Mouse (Mus musculus) adrenal gland, postnatal 14 days (tissue): ENCODE measurements around the gene Rad9a. TPM values are rescaled to one million over a fixed set of nuclear protein-coding genes. Genes with fewer than 3 reads are reported as not detected.
"Not testable (repeated sequence)": the region's sequence is repeated elsewhere in the genome, so short reads cannot be mapped to it uniquely, and the experiment has no call there.

Experiments used
- DNase-seq: peaks from one replicate; pipeline ENCODE4 v3.0.0; 2021; ENCODE audit warnings: mixed read lengths
- long read RNA-seq, 2 experiments: library from polyadenylated mRNA; stranded (forward); transcript quantifications; one replicate each; pipeline ENCODE4 v2.0.0; 2021
- total RNA-seq: library from RNA; stranded (reverse); gene quantifications from 2 replicates; pipeline ENCODE4 v1.2.3, GENCODE M21; 2021

The Rad9a gene
- total RNA-seq = 8.2 and 10.7 TPM in 2 replicates
- long read RNA-seq, experiment 1, transcript Rad9a-201 (11 exons, 2,081 nt) = major isoform, 10 of 13 reads
- long read RNA-seq, experiment 1, partial matches to known transcripts = 1 of 13 reads
- long read RNA-seq, experiment 1, other reads (novel, unspliced or antisense) = 2 of 13 reads
- long read RNA-seq, experiment 2, partial matches to known transcripts = 1 of 4 reads
- long read RNA-seq, experiment 2, other reads (novel, unspliced or antisense) = 0 of 4 reads

DNA sequence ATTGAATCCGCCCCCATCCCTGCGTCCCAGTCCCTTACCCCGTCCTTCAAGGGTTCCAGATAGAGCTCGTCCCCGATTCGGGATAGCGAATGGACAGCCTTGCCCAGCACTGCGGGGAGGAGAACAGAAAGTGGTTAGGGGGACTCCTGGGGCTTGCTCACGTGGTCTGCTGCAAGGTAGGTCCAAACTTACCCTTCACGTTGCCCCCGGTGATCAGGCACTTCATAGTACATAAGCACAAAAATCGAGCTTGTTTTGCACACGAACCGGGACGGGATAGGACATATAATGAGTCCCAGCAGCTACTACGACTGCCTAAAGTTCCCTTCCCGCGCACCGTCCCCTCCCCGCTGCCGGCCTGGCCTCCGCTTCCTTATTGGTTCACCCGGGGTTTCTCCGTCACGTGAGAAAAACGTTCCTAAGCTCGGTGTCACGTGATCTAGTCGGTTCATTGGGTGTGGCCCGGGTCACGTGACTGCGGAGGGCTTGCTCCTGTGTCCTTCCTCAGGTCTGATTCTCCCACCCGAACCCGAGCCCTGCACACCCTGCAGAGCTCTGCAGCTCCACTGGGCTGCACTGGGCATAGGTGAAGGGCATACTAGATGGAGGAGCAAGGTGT is at the start of gene Rad9a:
TSS of gene Rad9a (minus strand) at position 372 of the 619 bp plus-strand sequence.
- peak; percentile 98 for DNase-seq

DNA sequence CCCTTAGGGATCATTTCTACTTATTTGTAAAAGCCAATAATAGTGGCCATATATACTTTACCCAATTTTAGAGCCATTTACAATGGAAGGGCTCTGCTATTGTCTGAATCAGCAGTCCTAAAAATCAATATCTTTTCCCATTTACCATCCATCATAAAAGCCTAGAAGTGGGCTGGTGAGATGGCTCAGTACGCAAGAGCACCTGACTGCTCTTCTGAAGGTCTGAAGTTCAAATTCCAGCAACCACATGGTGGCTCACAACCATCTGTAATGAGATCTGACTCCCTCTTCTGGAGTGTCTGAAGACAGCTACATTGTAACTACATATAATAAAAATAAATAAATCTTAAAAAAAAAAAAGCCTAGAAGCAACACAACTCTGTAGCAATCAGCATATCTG is 47.2 kb upstream of the Rad9a start:
- not testable (repeated sequence) for DNase-seq

DNA sequence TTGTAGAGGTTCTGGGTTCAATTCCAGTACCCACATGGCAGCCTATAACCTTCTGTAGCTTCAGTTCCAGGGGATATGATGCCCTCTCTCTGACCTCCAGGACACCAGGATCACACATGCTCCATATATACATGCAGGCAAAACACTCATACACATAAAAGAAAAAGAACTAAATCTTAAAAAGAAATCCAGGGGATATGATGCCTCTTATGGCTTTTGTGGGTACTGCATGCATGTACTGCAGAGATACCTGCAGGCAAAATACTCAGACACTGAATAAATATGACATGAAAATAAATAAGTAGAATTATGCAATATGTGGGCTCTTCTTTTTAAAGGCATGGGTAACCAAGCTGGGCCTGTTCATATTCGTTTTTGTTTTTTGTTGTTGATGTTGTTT is 45.5 kb upstream of the Rad9a start:
- DNase-seq = no peak

DNA sequence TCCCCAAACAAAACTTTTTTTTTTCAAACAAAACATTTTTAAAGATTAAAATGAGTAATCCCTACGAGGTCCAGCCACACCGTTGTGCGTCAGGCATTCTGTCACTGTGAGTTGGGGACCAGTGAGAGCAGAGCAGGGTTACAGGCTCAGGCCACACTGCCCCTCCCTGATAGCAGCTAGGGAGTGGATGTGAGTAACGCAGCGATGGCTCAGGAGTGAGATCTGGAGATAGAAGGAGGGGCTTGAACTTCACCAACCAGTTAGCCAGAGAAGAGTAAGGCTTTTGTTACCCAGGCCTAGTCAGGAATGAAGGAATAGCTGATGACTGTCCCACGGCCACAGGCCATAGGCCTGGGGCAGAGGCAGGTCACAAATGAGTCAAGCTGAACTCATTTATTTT is 43.3 kb upstream of the Rad9a start:
- no peak for DNase-seq

DNA sequence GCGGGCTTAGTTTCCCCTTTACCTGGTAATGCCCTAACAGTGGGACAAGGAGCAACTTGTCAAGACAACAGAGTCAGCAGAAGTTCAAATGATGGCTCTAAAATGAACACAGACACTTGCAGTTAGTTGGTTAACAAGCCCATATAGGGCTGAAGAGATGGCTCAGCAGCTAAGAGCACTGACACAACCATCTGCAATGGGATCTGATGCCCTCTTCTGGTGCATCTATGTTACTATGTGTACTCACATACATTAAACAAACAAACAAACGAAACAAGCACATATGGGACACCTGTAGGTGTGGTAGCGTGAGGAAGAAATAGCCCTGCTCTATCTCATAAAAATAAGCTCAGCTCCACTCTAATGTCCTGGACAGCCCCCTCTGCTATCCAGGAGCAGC is 41.0 kb upstream of the Rad9a start:
- DNase-seq = no peak

DNA sequence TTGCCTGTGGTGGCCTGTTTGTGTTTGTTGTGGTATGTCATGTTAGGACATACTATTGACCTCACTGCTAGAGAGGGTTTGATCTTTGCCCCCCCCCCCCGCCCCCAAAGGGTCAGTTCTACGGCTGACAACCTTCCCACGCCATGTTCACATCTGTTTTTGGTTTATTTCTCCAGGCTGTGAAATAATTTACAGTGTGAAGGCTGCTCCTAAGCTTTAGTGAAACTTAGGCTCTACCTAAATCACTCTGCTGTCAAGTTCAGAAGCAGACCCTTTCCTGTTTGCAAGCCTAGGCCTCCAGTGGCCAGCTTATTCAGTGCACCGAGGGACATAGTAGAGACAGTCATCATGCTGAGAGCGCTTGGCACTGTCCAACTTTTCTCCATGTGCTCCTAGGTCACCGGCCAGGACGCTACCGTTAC is 38.8 kb upstream of the Rad9a start:
- DNase-seq = no peak

DNA sequence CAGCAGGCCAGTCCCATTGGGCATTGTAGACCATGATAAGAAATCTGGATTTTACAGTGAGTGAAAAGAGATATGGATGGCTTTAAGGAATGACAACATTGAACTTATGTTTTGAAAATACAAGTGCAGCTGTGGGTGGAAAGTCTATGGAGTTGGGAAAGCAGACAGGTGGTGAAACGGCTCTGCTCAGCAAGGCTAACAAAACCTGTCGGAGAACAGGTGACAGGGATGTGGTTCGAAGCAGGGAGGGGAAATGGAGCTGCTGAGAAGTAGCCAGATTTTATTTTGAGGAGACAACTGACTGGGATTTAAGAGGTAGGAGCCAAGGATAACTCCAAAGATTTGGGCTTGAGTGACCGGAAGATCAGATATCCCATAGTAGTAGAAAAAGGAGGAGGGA is 33.1 kb upstream of the Rad9a start:
- no peak for DNase-seq

DNA sequence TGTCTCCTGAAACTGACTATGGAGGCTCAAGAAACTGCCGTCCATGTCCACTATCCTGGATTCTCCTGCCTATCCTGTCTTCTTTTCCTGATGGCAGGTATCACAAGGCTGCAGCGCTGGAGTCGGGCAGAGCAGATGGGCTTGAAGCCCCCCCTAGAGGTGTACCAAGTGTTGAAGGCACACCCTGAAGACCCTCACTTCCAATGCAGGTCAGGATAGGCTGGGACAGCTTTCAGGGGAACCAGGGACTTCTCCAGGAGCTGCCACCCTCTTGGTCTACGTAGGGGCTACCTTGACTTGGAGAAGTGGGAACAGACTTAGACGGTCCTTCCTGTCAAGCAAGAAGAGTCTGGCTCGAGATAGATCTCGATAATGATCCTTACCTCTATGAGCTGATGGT is 31.2 kb upstream of the Rad9a start:
- DNase-seq = no peak

DNA sequence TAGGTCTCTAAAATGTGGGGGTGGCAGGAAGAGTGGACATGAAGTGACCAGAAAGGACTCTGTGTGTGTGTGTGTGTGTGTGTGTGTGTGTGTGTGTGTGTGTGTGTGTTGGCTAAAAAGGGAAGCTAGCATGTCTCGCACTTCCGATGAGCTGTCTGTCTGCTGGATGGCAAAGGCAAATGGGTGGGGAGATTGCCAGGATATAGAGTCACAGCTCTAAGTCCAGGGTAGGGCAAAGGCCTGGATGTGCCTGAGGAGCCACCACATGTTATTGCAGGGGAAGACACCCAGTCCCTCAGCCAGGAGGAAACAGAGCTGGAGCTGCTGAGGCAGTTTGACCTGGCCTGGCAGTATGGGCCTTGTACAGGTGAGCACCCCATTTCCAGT is 30.7 kb upstream of the Rad9a start:
- DNase-seq = no peak

DNA sequence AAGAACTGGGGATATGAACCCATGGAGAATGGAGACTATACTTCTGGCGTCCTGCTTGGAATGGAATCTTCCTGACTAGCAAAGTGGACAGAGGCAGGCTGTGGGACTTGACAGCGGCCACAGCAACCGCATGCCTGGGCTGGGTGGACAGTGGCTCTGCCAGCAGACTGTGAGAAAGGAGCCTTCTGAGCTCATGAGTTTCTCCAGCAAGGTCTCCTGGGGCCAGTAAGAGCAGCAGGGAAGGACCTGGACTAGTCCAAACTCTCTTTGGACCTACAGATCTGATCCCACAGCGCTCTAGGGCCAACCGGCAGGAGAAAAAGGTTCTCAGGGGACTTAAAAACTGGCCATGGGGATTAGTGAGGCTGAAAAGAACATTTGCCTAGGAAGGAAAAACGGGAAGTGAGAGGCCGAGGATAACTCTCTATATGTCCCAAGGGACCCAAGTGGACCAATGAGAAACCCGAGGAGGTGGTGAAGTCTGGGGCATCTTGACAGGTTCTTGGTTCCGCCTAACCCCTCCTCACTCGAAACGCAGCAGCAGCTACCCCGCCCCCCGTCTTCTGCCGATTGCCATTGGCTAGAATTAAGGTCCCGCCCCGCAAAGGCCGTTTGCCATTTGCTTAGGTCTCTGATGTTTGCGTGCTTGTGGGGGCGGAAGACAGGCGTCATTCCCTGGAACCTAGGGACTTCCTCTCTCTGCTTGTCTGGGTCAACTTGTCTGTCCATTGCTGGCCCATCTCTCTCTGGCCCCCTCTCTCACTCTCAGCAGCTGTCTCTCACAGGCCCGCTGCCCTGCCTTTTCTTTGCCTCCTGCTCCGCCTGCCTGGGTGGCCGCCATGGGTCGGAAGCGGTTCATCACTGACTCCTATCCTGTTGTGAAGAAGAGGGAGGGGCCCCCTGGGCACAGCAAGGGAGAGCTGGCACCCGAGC is 30.1 kb upstream of the Rad9a start, which contains the start of gene Pold4:
TSS of gene Pold4 (plus strand) at position 647 of the 933 bp plus-strand sequence.
- peak; percentile 98 for DNase-seq

DNA sequence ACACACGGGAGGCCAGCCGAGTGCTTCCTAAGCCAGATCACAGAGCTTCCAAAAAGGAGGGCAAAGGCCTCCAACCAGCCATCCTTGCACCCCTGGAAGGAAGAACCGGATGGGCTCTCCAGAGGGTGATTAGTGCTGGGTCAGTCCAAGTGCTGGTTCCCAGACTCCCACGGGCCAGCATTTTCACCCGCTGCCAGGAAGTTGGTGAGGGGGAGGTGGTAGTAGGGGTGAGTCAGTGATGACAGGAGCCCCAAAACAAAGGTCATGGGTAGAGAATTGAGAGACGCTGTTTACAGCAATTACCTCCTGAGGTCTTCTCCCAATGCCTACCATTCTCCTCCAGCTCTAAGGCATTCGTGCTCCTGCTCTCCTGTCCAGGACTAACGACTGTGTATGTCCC is 29.0 kb upstream of the Rad9a start:
- peak; percentile 76 for DNase-seq

DNA sequence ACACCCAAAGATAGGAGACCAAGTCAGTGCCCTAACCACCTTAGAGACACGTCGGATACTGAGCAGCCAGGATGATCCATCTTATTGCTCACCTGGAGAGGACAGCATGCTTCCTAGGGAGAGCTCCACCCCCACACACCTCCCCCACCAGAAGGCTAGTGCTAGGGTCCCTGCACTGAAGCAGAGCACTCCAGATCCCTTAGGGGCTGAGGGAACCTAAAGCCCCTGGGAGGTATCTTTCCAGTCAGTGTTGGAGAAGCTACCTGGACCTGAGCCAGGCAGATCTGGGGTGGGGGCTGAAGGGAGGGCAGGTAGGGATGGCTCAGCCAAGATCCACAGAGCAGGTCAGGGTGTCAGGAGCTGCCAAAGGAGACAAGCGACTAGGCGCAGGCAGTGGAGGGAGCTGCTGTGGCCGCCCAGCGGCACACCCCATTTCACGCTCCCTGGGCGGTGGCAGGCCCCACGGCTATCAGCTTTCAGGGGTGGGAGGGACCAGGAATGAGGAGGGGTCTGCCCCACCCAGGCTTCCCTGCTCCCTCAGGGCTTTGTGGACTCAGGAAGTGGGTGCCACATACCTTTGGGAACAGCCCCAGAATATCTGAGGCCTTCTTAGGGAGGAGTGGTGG is 28.1 kb upstream of the Rad9a start:
- DNase-seq = no peak

DNA sequence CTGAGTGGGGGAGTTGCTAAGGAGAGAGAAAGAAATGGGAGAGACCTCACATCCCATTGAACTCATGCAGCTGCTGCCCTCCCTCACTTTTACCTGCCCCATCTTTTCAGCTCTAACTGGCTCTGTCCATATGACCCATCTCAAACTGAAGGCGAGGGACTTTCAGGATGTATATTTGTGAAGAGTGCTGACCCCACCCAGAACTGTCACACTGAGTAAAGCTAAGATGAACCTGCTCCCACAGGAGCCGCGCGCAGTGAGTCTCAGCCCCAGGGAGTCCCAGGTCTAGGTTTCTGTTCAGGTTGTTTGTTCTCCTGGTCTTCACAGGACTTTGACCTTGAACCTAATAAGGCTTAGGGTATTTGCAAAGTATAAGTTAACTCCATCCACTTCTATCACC is 27.4 kb upstream of the Rad9a start:
- DNase-seq = no peak

DNA sequence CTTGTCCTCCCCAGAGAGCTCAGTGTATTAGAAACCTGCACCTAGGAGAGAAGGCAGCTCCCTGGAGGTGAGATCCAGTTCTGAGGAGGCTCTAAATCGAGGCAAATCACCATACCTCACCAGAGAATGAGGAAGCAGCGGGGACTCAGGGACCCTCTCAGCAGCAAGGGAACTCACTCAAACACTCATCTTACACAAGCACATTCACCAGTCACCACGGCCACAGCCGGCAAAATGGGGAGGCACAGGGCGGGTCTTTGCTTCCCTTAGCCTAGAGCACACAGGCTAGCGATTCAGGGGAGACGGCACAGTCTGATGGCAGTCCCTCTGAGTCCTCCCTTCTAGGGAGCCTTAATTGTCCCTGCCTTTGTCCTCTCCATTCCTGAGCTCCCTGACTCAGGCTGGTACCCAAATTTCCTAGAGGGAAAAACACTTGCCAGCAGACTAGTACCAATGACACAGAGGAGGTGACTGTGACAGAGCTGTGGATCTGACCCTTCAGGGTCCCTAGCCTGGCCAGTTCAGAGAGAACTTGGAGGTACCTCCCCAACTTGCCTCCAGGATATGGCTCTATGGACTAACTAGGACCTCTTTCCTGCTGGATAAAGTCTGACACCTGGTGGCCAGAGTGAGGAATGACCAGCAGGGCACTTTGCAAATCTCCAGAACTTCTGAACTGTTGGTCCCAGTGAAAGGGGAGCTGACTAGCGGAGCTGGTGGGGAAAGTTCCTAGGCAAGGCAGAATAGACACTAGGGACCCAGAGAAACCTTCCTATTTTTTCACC is 26.6 kb upstream of the Rad9a start:
- DNase-seq = peak; percentile 84

DNA sequence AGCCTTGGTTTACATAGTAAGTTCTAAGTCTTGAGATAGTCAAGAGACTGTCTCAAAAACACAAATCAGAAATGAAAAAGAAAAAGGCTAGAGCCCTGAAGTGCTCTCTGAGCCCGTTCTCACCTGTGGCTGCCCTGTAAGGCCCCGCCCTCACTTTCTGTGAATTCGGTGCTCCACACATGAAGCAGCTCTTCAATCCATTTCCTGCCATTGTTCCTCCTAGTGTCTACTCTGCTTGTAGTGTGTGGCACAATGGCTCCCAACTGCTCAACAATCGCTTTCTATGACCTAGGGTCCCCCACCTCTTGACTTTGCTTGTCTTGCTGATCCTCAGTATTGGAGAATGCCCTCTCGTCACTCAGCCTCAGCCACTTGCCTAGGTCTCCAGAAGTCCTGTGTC is 26.0 kb upstream of the Rad9a start:
- DNase-seq = no peak

DNA sequence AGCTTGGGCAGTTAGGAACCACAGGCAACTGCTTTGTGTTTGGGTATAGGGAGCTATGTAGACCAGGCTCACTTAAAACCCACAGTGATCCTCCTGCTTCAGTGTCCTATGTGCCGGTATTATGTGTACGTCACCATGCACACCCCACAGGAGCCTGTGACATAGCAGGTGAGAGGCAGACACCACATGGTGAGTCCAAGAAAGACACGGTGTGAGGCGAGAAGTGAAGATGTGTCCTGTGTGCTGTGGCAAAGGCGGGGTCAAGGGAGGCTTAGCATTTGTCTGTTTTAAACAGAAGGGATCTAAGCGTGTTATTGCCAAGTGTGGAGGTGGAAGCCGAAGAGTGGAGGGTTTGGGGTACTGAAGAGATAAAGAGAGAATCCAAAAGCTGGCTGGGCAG is 25.3 kb upstream of the Rad9a start:
- no peak for DNase-seq

DNA sequence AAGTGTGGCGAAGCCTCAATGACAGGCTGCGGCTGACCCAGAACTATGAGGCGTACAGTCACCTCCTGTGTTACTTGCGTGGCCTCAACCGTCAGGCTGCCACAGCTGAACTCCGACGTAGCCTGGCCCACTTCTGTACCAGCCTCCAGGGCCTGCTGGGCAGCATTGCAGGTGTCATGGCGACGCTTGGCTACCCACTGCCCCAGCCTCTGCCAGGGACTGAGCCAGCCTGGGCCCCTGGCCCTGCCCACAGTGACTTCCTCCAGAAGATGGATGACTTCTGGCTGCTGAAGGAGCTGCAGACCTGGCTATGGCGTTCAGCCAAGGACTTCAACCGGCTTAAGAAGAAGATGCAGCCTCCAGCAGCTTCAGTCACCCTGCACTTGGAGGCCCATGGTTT is 20.7 kb upstream of the Rad9a start:
- DNase-seq = peak; percentile 60

DNA sequence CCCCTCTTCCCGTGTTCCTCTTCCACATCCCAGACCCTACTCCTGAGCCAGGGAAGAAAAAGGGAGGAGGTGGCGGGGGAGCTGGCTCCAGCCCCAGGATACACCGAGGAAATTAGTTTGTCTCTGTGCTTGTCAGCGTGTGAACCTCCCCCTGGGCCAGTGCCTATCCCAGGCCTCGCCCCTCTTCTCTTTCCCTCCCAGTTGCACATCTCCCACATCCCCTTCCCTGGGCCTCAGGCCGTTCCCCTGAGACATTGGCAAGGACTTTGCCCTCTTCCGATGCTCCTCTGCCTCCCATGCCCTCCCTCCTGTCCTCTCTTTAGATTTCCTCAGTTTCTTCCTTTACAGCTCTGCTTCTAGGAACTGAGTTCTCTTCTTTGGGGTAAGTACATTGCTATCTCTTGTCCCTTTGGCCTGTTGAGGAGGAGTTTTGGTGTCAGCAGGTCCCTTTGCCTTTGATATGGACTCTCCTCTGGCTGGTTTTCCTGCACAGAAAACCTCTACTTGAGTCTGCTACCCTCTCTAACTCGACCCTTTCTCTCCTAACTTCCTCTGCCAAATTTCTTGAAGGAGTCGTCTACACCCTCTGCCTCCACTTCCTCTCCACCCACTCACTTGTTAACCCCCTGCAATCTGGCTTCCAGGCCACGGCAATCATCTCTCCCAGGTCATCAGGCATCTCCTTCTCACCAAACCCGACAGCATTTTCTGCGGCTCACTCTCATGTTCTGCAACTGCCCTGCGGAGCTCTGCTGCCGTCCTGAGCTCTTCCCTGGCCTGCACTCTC is 19.7 kb upstream of the Rad9a start:
- no peak for DNase-seq

DNA sequence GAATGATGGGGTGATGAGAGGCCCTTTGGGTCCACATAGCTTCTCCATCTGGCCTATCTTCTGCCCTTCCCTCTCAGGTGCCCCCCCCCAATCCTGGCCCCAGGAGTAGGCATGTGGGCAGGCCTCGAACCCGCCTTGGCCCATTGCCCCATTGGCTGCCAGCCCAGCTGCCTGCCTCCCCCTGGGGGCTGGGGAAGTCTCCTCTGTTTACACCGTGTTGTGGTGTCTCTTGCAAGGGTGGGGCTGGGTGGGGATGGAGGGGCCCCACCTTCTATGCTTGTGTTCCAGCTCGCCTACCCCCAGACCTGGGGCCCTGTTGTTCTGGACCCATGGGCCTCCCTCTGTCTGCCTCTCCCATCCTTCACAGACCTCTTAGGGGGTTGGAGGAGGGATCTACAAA is 19.0 kb upstream of the Rad9a start:
- no peak for DNase-seq

DNA sequence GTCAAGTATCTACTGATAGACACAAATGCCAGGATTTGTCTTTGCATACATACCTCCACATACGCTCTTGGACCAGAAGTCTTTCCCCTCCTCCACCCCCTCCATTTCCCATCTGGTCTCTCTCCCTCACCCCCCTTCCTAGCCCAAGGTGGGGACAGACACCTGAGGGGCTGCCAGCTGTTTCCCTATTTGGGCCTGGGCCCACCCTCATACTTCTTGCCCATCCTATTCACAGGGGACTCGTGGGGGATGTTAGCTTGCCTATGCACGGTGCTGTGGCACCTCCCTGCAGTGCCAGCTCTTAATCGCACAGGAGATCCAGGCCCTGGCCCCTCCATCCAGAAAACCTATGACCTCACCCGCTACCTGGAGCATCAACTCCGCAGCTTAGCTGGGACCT is 18.5 kb upstream of the Rad9a start:
- DNase-seq = no peak

DNA sequence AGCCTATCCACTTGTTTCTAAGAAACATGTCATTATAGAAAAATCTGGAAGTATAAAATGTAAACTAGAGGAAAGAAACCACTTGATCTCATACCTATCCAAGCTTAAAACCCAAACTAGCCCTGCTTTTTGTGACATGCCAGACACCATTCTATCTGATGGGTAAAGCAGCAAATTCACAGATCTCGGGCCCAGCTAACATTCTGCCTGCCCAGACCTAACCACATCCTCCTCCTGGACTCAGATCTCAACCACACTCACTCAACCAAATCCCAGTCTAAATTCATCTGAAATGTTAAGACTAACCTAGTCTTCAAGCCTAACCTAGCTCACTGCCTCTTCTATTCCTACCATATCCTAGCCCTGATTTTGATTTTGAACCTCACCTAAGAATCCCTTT is 17.3 kb upstream of the Rad9a start:
- DNase-seq = no peak
